Mouse (Mus musculus) liver, embryonic 15.5 days (tissue): Measurements from ENCODE around the gene Efna5. TPM values are rescaled to one million over a fixed set of nuclear protein-coding genes. Genes with fewer than 3 reads are reported as not detected.

Experiments
- ATAC-seq: fragments of 200-750 bp; cut with Nextera tagmentation; 2 replicates; pipeline ENCODE4 v1.8.0; 2017; ENCODE audit warnings: moderate number of reproducible peaks, mild to moderate bottlenecking, moderate library complexity; ENCODE audit not compliant: insufficient read depth
- H3K27ac ChIP-seq: fragments of 300-500 bp; sonication (generic); replicated peaks from 2 replicates; pipeline ENCODE4 v1.5.1; 2015; ENCODE audit warnings: mild to moderate bottlenecking, inconsistent platforms
- H3K27me3 ChIP-seq: fragments of 300-500 bp; sonication (generic); 2 replicates; pipeline ENCODE4 v1.6.1; 2015; ENCODE audit warnings: mild to moderate bottlenecking, inconsistent platforms
- H3K36me3 ChIP-seq: fragments of 300-500 bp; sonication (generic); replicated peaks from 2 replicates; pipeline ENCODE4 v1.6.1; 2015; ENCODE audit warnings: moderate library complexity, mild to moderate bottlenecking, inconsistent platforms
- H3K4me1 ChIP-seq: fragments of 300-500 bp; sonication (generic); replicated peaks from 2 replicates; pipeline ENCODE4 v1.6.1; 2015; ENCODE audit warnings: inconsistent platforms
- H3K4me2 ChIP-seq: fragments of 300-500 bp; sonication (generic); 2 replicates; pipeline ENCODE4 v1.6.1; 2015; ENCODE audit warnings: moderate library complexity, mild to moderate bottlenecking, inconsistent platforms
- H3K4me3 ChIP-seq: fragments of 300-500 bp; sonication (generic); replicated peaks from 2 replicates; pipeline ENCODE4 v1.5.1; 2015; ENCODE audit warnings: mild to moderate bottlenecking, inconsistent platforms
- H3K9ac ChIP-seq: fragments of 300-500 bp; sonication (generic); 2 replicates; pipeline ENCODE4 v1.6.1; 2015; ENCODE audit warnings: moderate library complexity, mild to moderate bottlenecking, inconsistent platforms
- H3K9me3 ChIP-seq: fragments of 300-500 bp; sonication (generic); replicated peaks from 2 replicates; pipeline ENCODE4 v1.6.1; 2016; ENCODE audit warnings: inconsistent platforms
- WGBS: fragments of 180-500 bp; shearing (Covaris S2); methylation state at CpG from one replicate; pipeline ENCODE4 v1.1.7; 2015; ENCODE audit warnings: mixed read lengths; ENCODE audit not compliant: insufficient replicate concordance; 5-methylcytosine and 5-hydroxymethylcytosine counted together
- polyA plus RNA-seq: library from polyadenylated mRNA; unstranded; fragments of >200 nt; fragmentation: Nextera tagmentation; extraction: Ambion mirVana; gene quantifications from 2 replicates; pipeline ENCODE4 v1.2.1, GENCODE M21; 2015

The Efna5 gene
- polyA plus RNA-seq, 1 experiment from 2014 or later, result 1.6 TPM

GRCm38 (mm10) chr17:62651696-62652095 lies 229.4 kb downstream of the Efna5 start:
- 56% methylated on average over 8 of the region's 8 CpGs for WGBS
- no peak overlapping the region for H3K9ac ChIP-seq
- no peak overlapping the region for H3K27ac ChIP-seq
- H3K36me3 ChIP-seq, result no peaks in the 10 kb centered on the region
- no peaks in the 10 kb centered on the region for H3K4me1 ChIP-seq
- H3K4me3 ChIP-seq, result no peak overlapping the region
- no peak for ATAC-seq
- no peak overlapping the region for H3K4me2 ChIP-seq
- no peaks in the 10 kb centered on the region for H3K27me3 ChIP-seq
- no peaks in the 10 kb centered on the region for H3K9me3 ChIP-seq

DNA sequence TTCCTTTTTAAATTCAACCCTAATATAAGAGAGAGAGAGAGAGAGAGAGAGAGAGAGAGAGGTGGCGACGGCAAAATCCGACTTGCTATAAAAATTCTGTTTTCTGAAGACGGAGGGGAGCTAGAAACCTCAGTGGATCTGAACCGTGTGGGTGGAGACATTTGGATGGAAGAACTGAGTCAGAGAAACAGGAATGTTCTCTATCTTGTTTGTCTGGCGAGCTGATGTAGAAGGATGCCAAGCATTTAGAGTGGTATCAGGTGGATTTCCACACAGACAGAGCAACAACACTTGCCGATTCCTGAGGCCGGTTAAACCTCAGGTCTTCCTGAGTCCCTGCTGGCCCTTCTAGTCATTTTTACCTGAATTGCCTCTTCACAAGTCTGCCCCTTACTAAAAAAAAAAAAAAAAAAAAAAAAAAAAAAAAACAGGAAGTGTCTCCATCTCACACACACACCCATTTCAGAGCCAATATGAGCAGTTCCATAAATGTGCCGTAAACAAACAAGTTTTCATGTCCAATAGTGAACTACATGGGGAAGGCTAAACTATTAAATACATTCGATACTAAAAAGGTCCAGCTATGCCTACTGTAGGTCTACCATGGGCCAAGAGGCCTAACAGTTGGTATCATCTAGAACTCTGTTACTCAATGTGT lies 231.7 kb downstream of the Efna5 start:
- H3K36me3 ChIP-seq, result no peaks in the 10 kb centered on the region

GRCm38 (mm10) chr17:62646836-62647235 lies 234.3 kb downstream of the Efna5 start:
- Histone ChIP-seq H3K4me3 (no peak overlapping the region), H3K9ac (no peak overlapping the region), H3K27ac (no peak overlapping the region), H3K9me3 (no peaks in the 10 kb centered on the region), H3K36me3 (no peaks in the 10 kb centered on the region), H3K4me1 (no peaks in the 10 kb centered on the region), H3K27me3 (no peaks in the 10 kb centered on the region), H3K4me2 (no peak overlapping the region)
- WGBS, result 66% methylated on average over 8 of the region's 8 CpGs
- no peak for ATAC-seq

More for the DNA sequence above, 231.7 kb downstream of the Efna5 start:
- no peaks in the 10 kb centered on the region for H3K27me3 ChIP-seq
- no peak for ATAC-seq
- 70% methylated on average over 10 of the region's 10 CpGs for WGBS
- no peak overlapping the region for H3K4me3 ChIP-seq
- H3K27ac ChIP-seq, result no peak overlapping the region
- H3K4me1 ChIP-seq, result no peaks in the 10 kb centered on the region
- no peaks in the 10 kb centered on the region for H3K9me3 ChIP-seq
- H3K9ac ChIP-seq, result no peak overlapping the region
- no peak overlapping the region for H3K4me2 ChIP-seq

GRCm38 (mm10) chr17:62642447-62643145 lies 238.5 kb downstream of the Efna5 start:
- no peak overlapping the region for H3K4me2 ChIP-seq
- no peak for ATAC-seq
- no peaks in the 10 kb centered on the region for H3K27me3 ChIP-seq
- H3K27ac ChIP-seq, result no peak overlapping the region
- H3K9ac ChIP-seq, result no peak overlapping the region
- H3K4me3 ChIP-seq, result no peak overlapping the region
- H3K36me3 ChIP-seq, result no peaks in the 10 kb centered on the region
- 55% methylated on average over 12 of the region's 12 CpGs for WGBS
- H3K4me1 ChIP-seq, result no peaks in the 10 kb centered on the region
- H3K9me3 ChIP-seq, result no peaks in the 10 kb centered on the region

- Histone ChIP-seq H3K9me3 (no peaks in the 10 kb centered on the region), H3K36me3 (no peaks in the 10 kb centered on the region), H3K4me1 (no peaks in the 10 kb centered on the region), H3K27me3 (no peaks in the 10 kb centered on the region), H3K9ac (no peak overlapping the region), H3K4me2 (no peak overlapping the region), H3K27ac (no peak overlapping the region), H3K4me3 (no peak overlapping the region)
- ATAC-seq, result no peak
- WGBS, result 58% methylated on average over 6 of the region's 6 CpGs
Measured at GRCm38 (mm10) chr17:62640654-62641053, 240.5 kb downstream of the Efna5 start.

- 62% methylated on average over 7 of the region's 7 CpGs for WGBS
- Histone ChIP-seq H3K4me2 (no peak overlapping the region), H3K27ac (no peak overlapping the region), H3K9ac (no peak overlapping the region), H3K27me3 (no peaks in the 10 kb centered on the region), H3K4me3 (no peak overlapping the region), H3K9me3 (no peaks in the 10 kb centered on the region), H3K4me1 (no peaks in the 10 kb centered on the region), H3K36me3 (no peaks in the 10 kb centered on the region)
- ATAC-seq, result no peak
Measured at GRCm38 (mm10) chr17:62636896-62637295, 244.2 kb downstream of the Efna5 start.

GRCm38 (mm10) chr17:62634937-62635336 lies 246.2 kb downstream of the Efna5 start:
- no peak overlapping the region for H3K9ac ChIP-seq
- H3K27me3 ChIP-seq, result no peaks in the 10 kb centered on the region
- no peaks in the 10 kb centered on the region for H3K36me3 ChIP-seq
- no peak overlapping the region for H3K4me3 ChIP-seq
- H3K4me2 ChIP-seq, result no peak overlapping the region
- H3K9me3 ChIP-seq, result no peaks in the 10 kb centered on the region
- WGBS, result 49% methylated on average over 3 of the region's 3 CpGs
- no peaks in the 10 kb centered on the region for H3K4me1 ChIP-seq
- no peak for ATAC-seq
- H3K27ac ChIP-seq, result no peak overlapping the region

DNA sequence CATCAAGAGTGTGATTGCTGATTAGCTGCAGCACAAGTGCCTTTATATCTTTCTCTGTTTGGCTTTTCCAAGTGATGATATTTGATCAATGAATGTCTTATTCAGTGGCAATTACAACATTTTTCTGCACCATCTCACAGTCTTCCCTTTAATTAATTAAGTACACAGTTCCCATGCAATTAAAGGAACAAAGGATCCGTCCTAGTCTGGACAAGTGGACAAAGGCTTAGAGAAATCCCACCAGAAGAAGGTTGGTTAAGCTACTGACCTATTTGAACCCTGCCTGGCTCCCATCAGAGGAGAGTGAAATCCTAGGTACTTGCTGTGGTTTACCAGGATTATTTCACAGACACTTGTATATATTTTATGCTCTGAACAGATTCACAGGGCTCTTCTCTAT lies 252.6 kb downstream of the Efna5 start:
- no peaks in the 10 kb centered on the region for H3K9me3 ChIP-seq
- H3K4me3 ChIP-seq, result no peak overlapping the region
- no peaks in the 10 kb centered on the region for H3K4me1 ChIP-seq
- no peaks in the 10 kb centered on the region for H3K36me3 ChIP-seq
- no peak overlapping the region for H3K4me2 ChIP-seq
- 52% methylated on average over 1 of the region's 1 CpGs for WGBS
- H3K27ac ChIP-seq, result no peak overlapping the region
- H3K9ac ChIP-seq, result no peak overlapping the region
- ATAC-seq, result no peak
- no peaks in the 10 kb centered on the region for H3K27me3 ChIP-seq

DNA sequence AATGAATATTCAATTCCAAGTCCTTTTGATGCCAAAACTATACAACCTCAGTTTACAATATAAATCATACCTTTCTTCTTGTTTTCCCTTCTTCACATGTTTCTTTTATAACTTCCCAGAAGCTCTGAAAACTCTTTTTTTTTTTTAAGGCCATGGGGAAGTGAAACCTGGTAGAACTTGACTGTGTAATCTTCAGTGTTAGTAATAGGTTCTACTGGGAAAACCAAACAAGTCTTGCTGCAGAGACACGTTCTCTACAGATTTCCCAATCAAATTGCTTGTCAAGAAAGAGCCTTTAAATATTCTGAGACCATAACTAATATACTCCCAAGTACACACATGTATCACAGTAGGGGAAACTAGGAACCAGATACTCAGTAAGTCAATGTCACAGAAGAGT lies 253.6 kb downstream of the Efna5 start:
- H3K27me3 ChIP-seq, result no peaks in the 10 kb centered on the region
- no peak for ATAC-seq
- no peak overlapping the region for H3K27ac ChIP-seq
- H3K4me1 ChIP-seq, result no peaks in the 10 kb centered on the region
- WGBS, result 46% methylated on average over 1 of the region's 1 CpGs
- no peaks in the 10 kb centered on the region for H3K36me3 ChIP-seq
- H3K4me2 ChIP-seq, result no peak overlapping the region
- no peaks in the 10 kb centered on the region for H3K9me3 ChIP-seq
- H3K4me3 ChIP-seq, result no peak overlapping the region
- H3K9ac ChIP-seq, result no peak overlapping the region

GRCm38 (mm10) chr17:62625646-62626020 lies 255.5 kb downstream of the Efna5 start:
- Histone ChIP-seq H3K27me3 (no peaks in the 10 kb centered on the region), H3K4me2 (no peak overlapping the region), H3K9me3 (no peaks in the 10 kb centered on the region), H3K4me1 (no peaks in the 10 kb centered on the region), H3K36me3 (no peaks in the 10 kb centered on the region), H3K9ac (no peak overlapping the region), H3K4me3 (no peak overlapping the region), H3K27ac (no peak overlapping the region)
- WGBS, result 67% methylated on average over 8 of the region's 8 CpGs
- ATAC-seq, result no peak

- H3K9ac ChIP-seq, result no peak overlapping the region
- no peaks in the 10 kb centered on the region for H3K4me1 ChIP-seq
Measured at GRCm38 (mm10) chr17:62624804-62625645, 256.1 kb downstream of the Efna5 start.

More at GRCm38 (mm10) chr17:62624804-62625645, 256.1 kb downstream of the Efna5 start:
- H3K27me3 ChIP-seq, result no peaks in the 10 kb centered on the region
- WGBS, result 62% methylated on average over 8 of the region's 8 CpGs
- H3K27ac ChIP-seq, result no peak overlapping the region
- ATAC-seq, result no peak
- no peaks in the 10 kb centered on the region for H3K36me3 ChIP-seq
- H3K4me2 ChIP-seq, result no peak overlapping the region
- H3K9me3 ChIP-seq, result no peaks in the 10 kb centered on the region
- no peak overlapping the region for H3K4me3 ChIP-seq
